Mouse (Mus musculus) neural tube, embryonic 14.5 days (tissue): ENCODE results near the gene Olfr1143. TPM values are rescaled to one million over a fixed set of nuclear protein-coding genes. Genes with fewer than 3 reads are reported as not detected.

Source experiments
- ATAC-seq: fragments of 200-750 bp; cut with Nextera tagmentation; 2 replicates; pipeline ENCODE4 v1.8.0; 2017; ENCODE audit warnings: low read depth, mild to moderate bottlenecking, moderate TSS enrichment, moderate library complexity
- H3K27ac ChIP-seq: fragments of 300-500 bp; sonication (generic); 2 replicates; pipeline ENCODE4 v1.5.1; 2014; ENCODE audit warnings: low read depth, mild to moderate bottlenecking, control low read depth, low read length, moderate library complexity, mixed read lengths
- H3K27me3 ChIP-seq: fragments of 300-500 bp; sonication (generic); 2 replicates; pipeline ENCODE4 v1.6.1; 2014; ENCODE audit warnings: low read length; ENCODE audit not compliant: control insufficient read depth, insufficient read depth
- H3K36me3 ChIP-seq: fragments of 300-500 bp; sonication (generic); 2 replicates; pipeline ENCODE4 v1.6.1; 2014; ENCODE audit warnings: low read length, mixed read lengths; ENCODE audit not compliant: control insufficient read depth, insufficient read depth
- H3K4me1 ChIP-seq: fragments of 300-500 bp; sonication (generic); 2 replicates; pipeline ENCODE4 v1.6.1; 2014; ENCODE audit warnings: low read length; ENCODE audit not compliant: control insufficient read depth, insufficient read depth
- H3K4me2 ChIP-seq: fragments of 300-500 bp; sonication (generic); 2 replicates; pipeline ENCODE4 v1.6.1; 2014; ENCODE audit warnings: mild to moderate bottlenecking, low read depth, low read length, control low read depth
- H3K4me3 ChIP-seq: fragments of 300-500 bp; sonication (generic); 2 replicates; pipeline ENCODE4 v1.5.1; 2014; ENCODE audit warnings: low read depth, low read length, control low read depth, mixed read lengths
- H3K9ac ChIP-seq: fragments of 300-500 bp; sonication (generic); replicated peaks from 2 replicates; pipeline ENCODE4 v1.6.1; 2014; ENCODE audit warnings: low read depth, mild to moderate bottlenecking, control low read depth, low read length, mixed read lengths
- H3K9me3 ChIP-seq: fragments of 300-500 bp; sonication (generic); 2 replicates; pipeline ENCODE4 v1.6.1; 2016; ENCODE audit warnings: low read length; ENCODE audit not compliant: control insufficient read depth
- WGBS: fragments of 180-500 bp; shearing (Covaris S2); extraction: QIAGEN DNeasy Blood & Tissue Kit; methylation state at CpG from one replicate; pipeline ENCODE4 v1.1.7; 2014; 5-methylcytosine and 5-hydroxymethylcytosine counted together
- polyA plus RNA-seq: library from polyadenylated mRNA; unstranded; fragments of >200 nt; fragmentation: Nextera tagmentation; extraction: Ambion mirVana; gene quantifications from 2 replicates; pipeline ENCODE4 v1.2.1, GENCODE M21; 2014

Gene Olfr1143
- not detected in 2 replicates for polyA plus RNA-seq

DNA sequence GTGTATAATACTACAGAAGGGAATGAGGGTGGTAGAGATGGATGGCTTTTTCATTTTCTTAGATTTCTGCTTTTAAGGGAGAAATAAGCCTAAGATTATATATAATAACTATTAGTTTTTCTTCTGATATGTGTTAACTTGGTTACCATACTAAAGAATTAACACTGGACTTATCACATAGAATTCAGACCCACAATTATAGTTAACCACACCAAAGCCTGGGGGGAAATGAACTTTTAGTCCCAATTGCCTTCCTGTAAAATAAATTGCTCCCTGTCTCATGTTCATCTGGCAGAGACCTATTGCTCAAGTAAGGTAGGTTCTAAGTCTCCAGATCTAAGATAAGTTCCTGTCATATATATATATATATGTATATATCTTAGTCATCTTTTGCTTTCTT lies at the start of gene Olfr1143:
TSS of gene Olfr1143 (plus strand) at position 301 of the 400 bp plus-strand sequence.
- H3K9ac ChIP-seq, result no peak within 1 kb of the TSS
- H3K4me3 ChIP-seq, result no peak within 1 kb of the TSS
- H3K9me3 ChIP-seq, result no peaks in the 10 kb centered on the region
- H3K36me3 ChIP-seq, result no peaks in the 10 kb centered on the region
- H3K4me2 ChIP-seq, result no peak within 1 kb of the TSS
- no peaks in the 10 kb centered on the region for H3K4me1 ChIP-seq
- no peaks in the 10 kb centered on the region for H3K27me3 ChIP-seq
- H3K27ac ChIP-seq, result no peak within 1 kb of the TSS
- ATAC-seq, result no peak

DNA sequence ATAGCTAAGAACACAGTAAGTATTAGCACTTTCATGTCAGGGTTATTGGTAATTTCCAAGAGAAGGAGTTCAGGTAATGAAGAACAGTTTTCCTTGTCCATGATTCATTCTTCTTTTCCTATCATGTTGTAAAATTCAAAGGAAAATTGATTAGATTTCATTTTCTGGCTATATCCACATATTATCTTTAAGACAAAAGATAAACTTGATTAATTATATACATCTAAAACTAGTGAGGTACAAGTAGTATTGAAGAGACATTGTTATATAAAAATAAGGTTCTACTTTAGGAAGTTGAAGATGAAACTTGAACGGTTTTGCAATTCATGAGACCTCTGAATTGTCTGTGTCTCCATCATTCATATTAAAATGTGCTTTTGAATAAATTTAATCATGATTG lies 46.5 kb upstream of the Olfr1143 start, which contains the start of gene Olfr1141:
TSS of gene Olfr1141 (minus strand) at position 101 of the 400 bp plus-strand sequence.
- Histone ChIP-seq H3K9ac (no peak within 1 kb of the TSS), H3K27ac (no peak within 1 kb of the TSS), H3K4me3 (no peak within 1 kb of the TSS), H3K4me1 (no peaks in the 10 kb centered on the region), H3K9me3 (no peaks in the 10 kb centered on the region), H3K36me3 (no peaks in the 10 kb centered on the region), H3K4me2 (no peak within 1 kb of the TSS), H3K27me3 (no peaks in the 10 kb centered on the region)
- no peak for ATAC-seq
- WGBS, result 93% methylated on average over 1 of the region's 1 CpGs

DNA sequence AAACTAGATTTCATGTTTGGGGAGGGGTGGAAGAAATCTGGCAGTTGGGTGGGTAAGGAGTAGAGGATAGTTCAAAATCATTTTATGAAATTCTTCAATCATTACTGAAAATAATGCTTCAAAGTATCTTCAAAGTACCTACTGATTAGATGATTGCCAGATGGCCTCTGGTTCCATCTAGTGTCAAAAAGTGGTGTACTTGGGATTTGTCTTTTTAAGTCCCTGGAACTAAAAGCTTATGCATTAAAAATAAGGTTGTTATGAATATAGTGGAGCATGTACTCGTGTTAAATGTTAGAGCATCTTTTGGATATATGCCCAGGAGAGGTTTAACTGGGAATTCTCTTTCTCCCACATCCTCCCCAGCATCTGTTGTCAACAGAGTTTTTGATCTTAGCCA lies 24.2 kb upstream of the Olfr1143 start:
- no peak overlapping the region for H3K4me3 ChIP-seq
- H3K36me3 ChIP-seq, result no peaks in the 10 kb centered on the region
- no peak overlapping the region for H3K9ac ChIP-seq
- no peaks in the 10 kb centered on the region for H3K9me3 ChIP-seq
- H3K27ac ChIP-seq, result no peak overlapping the region
- WGBS, result 69% methylated on average over 1 of the region's 1 CpGs
- no peaks in the 10 kb centered on the region for H3K4me1 ChIP-seq
- ATAC-seq, result no peak
- no peaks in the 10 kb centered on the region for H3K27me3 ChIP-seq
- H3K4me2 ChIP-seq, result no peak overlapping the region

DNA sequence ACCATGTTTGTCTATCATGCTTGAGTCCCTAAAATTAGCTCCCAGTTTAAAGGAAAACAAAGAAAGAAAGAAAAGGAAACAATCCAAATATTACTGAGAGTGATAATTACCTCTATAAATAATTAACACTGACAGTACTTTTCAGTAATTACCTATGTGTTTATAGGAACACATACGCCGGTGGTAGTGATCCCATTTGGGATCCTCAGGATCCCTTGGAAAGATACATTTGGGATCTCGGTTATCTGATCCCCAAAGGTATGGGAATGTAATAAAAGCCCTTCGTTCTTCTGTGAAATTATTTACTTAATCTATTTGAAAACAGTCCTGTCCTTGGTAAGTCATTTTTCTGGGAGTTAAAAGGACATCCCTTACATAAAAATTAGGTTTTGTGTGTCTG lies 21.2 kb upstream of the Olfr1143 start, which contains the start of gene Olfr152:
TSS of gene Olfr152 (plus strand) at position 301 of the 400 bp plus-strand sequence.
- Histone ChIP-seq H3K4me1 (no peaks in the 10 kb centered on the region), H3K9ac (no peak within 1 kb of the TSS), H3K4me3 (no peak within 1 kb of the TSS), H3K27ac (no peak within 1 kb of the TSS), H3K36me3 (no peaks in the 10 kb centered on the region), H3K9me3 (no peaks in the 10 kb centered on the region), H3K27me3 (no peaks in the 10 kb centered on the region), H3K4me2 (no peak within 1 kb of the TSS)
- WGBS, result 81% methylated on average over 4 of the region's 4 CpGs
- no peak for ATAC-seq

DNA sequence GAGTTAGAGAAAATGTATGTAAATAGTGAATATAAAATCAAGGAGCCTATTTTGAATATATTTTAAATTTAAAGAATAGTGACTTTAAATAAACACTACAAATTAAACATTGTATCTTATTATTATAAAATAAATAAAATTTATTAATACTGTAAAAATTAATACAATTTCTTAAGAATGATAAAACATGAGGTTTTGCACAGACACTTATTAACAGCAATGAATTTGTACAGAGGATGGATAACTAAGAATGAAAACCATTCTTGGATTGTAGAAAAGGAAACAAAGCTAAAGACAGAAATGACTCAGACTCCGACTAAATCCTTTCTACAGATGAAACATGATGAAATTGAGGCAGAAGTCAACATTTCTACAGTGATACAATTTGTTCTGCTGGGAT lies 9.1 kb downstream of the Olfr1143 start, which contains the start of gene Olfr1145:
TSS of gene Olfr1145 (plus strand) at position 301 of the 400 bp plus-strand sequence.
- Histone ChIP-seq H3K4me3 (no peak within 1 kb of the TSS), H3K36me3 (no peaks in the 10 kb centered on the region), H3K4me1 (no peaks in the 10 kb centered on the region), H3K4me2 (no peak within 1 kb of the TSS), H3K27me3 (no peaks in the 10 kb centered on the region), H3K9me3 (no peaks in the 10 kb centered on the region), H3K27ac (no peak within 1 kb of the TSS), H3K9ac (no peak within 1 kb of the TSS)
- WGBS, result 81% methylated on average over 1 of the region's 1 CpGs
- no peak for ATAC-seq

DNA sequence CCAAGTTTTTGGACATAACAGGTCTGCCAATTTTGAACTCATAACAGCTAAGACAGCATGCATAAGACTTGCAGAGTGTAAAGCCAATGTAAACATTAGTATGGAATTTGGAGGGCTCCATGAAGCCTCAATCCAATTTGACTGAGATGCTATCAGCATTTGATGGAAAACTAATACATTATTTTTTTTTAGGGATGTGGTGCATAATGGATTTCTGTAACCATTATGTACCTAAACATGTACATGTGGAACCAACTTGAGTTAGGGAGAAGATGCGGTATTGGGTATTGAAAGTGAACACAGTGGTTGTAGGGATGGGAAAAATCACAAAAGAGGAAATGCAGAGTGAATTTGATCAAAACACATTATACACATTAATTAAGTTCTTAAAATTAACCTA lies 29.8 kb downstream of the Olfr1143 start, which contains the start of gene Olfr1148:
TSS of gene Olfr1148 (plus strand) at position 301 of the 400 bp plus-strand sequence.
- WGBS, result 93% methylated on average over 1 of the region's 1 CpGs

DNA sequence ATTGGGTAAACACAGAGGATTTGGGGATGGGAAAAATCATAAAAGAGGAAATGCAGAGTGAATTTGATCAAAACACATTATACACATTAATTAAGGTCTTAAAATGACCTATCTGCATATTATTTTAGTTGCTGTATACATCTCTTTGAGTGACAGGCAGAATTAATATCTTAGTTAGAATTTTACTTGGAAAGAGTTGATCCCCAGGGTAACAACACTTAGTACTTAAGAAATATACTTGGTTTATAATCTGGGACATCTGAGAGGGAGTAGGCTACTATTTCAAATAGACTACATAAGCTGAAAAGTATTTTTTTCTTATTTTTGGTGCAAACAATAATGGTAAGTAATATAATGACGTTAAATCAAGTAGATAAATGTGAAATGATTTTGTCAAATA lies 43.3 kb downstream of the Olfr1143 start, which contains the start of gene Olfr1150-ps1:
TSS of gene Olfr1150-ps1 (plus strand) at position 301 of the 400 bp plus-strand sequence.
- no peaks in the 10 kb centered on the region for H3K27me3 ChIP-seq
- no peak within 1 kb of the TSS for H3K27ac ChIP-seq
- no peak within 1 kb of the TSS for H3K4me2 ChIP-seq
- H3K9me3 ChIP-seq, result no peaks in the 10 kb centered on the region
- no peaks in the 10 kb centered on the region for H3K4me1 ChIP-seq
- no peak within 1 kb of the TSS for H3K9ac ChIP-seq
- no peak for ATAC-seq
- H3K4me3 ChIP-seq, result no peak within 1 kb of the TSS
- H3K36me3 ChIP-seq, result no peaks in the 10 kb centered on the region
- WGBS, result 78% methylated on average over 1 of the region's 1 CpGs

More for the DNA sequence above, 29.8 kb downstream of the Olfr1143 start, which contains the start of gene Olfr1148:
- H3K4me1 ChIP-seq, result no peaks in the 10 kb centered on the region
- no peak within 1 kb of the TSS for H3K4me2 ChIP-seq
- no peak for ATAC-seq
- H3K9ac ChIP-seq, result no peak within 1 kb of the TSS
- H3K4me3 ChIP-seq, result no peak within 1 kb of the TSS
- H3K9me3 ChIP-seq, result no peaks in the 10 kb centered on the region
- no peaks in the 10 kb centered on the region for H3K27me3 ChIP-seq
- H3K36me3 ChIP-seq, result no peaks in the 10 kb centered on the region
- no peak within 1 kb of the TSS for H3K27ac ChIP-seq

Other genes with a start within 250 kb of the Olfr1143 start
- gene Olfr1129, start 226.7 kb upstream of the Olfr1143 start, polyA plus RNA-seq, result not detected in 2 replicates
- not detected in 2 replicates for gene Olfr1130, start 194.4 kb upstream of the Olfr1143 start, polyA plus RNA-seq
- not detected in 2 replicates for gene Olfr1131, start 173.5 kb upstream of the Olfr1143 start, polyA plus RNA-seq
- gene Olfr1132, start 163.1 kb upstream of the Olfr1143 start, polyA plus RNA-seq, result not detected in 2 replicates
- gene Olfr1133, start 153.2 kb upstream of the Olfr1143 start, polyA plus RNA-seq, result not detected in 2 replicates
- not detected in 2 replicates for gene Olfr1134, start 142.1 kb upstream of the Olfr1143 start, polyA plus RNA-seq
- gene Olfr1135, start 126.9 kb upstream of the Olfr1143 start, polyA plus RNA-seq, result not detected in 2 replicates
- gene Olfr1136, start 106.6 kb upstream of the Olfr1143 start, polyA plus RNA-seq, result not detected in 2 replicates
- gene Olfr1137, start 87.4 kb upstream of the Olfr1143 start, polyA plus RNA-seq, result not detected in 2 replicates
- not detected in 2 replicates for gene Olfr1138, start 60.6 kb upstream of the Olfr1143 start, polyA plus RNA-seq
- gene Olfr1140, start 56.8 kb upstream of the Olfr1143 start, polyA plus RNA-seq, result not detected in 2 replicates
- not detected in 2 replicates for gene Olfr1141, start 46.6 kb upstream of the Olfr1143 start, polyA plus RNA-seq
- gene Olfr152, start 21.1 kb upstream of the Olfr1143 start, polyA plus RNA-seq, result not detected in 2 replicates
- not detected in 2 replicates for gene Olfr1145, start 9.2 kb downstream of the Olfr1143 start, polyA plus RNA-seq
- not detected in 2 replicates for gene Olfr1148, start 29.9 kb downstream of the Olfr1143 start, polyA plus RNA-seq
- gene Olfr1150-ps1, start 43.4 kb downstream of the Olfr1143 start, polyA plus RNA-seq, result not detected in 2 replicates
- gene Olfr1151, start 55.3 kb downstream of the Olfr1143 start, polyA plus RNA-seq, result not detected in 2 replicates
- 0.04 TPM in 1 of 2 replicates, not detected in the other for gene Olfr1152, start 65.9 kb downstream of the Olfr1143 start, polyA plus RNA-seq
- gene Olfr1153, start 94.4 kb downstream of the Olfr1143 start, polyA plus RNA-seq, result not detected in 2 replicates
- not detected in 2 replicates for gene Olfr1154, start 104.6 kb downstream of the Olfr1143 start, polyA plus RNA-seq
- not detected in 2 replicates for gene Olfr1155, start 144.5 kb downstream of the Olfr1143 start, polyA plus RNA-seq
- not detected in 2 replicates for gene Olfr1156, start 152.5 kb downstream of the Olfr1143 start, polyA plus RNA-seq
- not detected in 2 replicates for gene Olfr1157, start 167.7 kb downstream of the Olfr1143 start, polyA plus RNA-seq
- gene Olfr74, start 174.1 kb downstream of the Olfr1143 start, polyA plus RNA-seq, result not detected in 2 replicates
- gene Olfr1158, start 189.5 kb downstream of the Olfr1143 start, polyA plus RNA-seq, result not detected in 2 replicates
- not detected in 2 replicates for gene Olfr1160, start 207.7 kb downstream of the Olfr1143 start, polyA plus RNA-seq
- gene Olfr1161, start 222.2 kb downstream of the Olfr1143 start, polyA plus RNA-seq, result not detected in 2 replicates
- gene Olfr73, start 237.1 kb downstream of the Olfr1143 start, polyA plus RNA-seq, result not detected in 2 replicates